Mouse (Mus musculus) limb, embryonic 13.5 days (tissue): ENCODE data around the gene Inhbe. TPM values are rescaled to one million over a fixed set of nuclear protein-coding genes. Genes with fewer than 3 reads are reported as not detected.
"Not testable (repeated sequence)": the region's sequence is repeated elsewhere in the genome, so short reads cannot be mapped to it uniquely, and the experiment has no call there.

Experiments used
- ATAC-seq: fragments of 200-750 bp; cut with Nextera tagmentation; 2 replicates; pipeline ENCODE4 v1.8.0; 2017; ENCODE audit warnings: low read depth, moderate number of reproducible peaks, moderate TSS enrichment; ENCODE audit not compliant: low FRiP score
- H3K27ac ChIP-seq: fragments of 300-500 bp; sonication (generic); 2 replicates; pipeline ENCODE4 v1.5.1; 2015; ENCODE audit warnings: inconsistent platforms, mild to moderate bottlenecking, moderate library complexity
- H3K27me3 ChIP-seq: fragments of 300-500 bp; sonication (generic); 2 replicates; pipeline ENCODE4 v1.6.1; 2015; ENCODE audit warnings: mild to moderate bottlenecking, inconsistent platforms
- H3K36me3 ChIP-seq: fragments of 300-500 bp; sonication (generic); 2 replicates; pipeline ENCODE4 v1.6.1; 2015; ENCODE audit warnings: inconsistent platforms, mild to moderate bottlenecking, moderate library complexity
- H3K4me1 ChIP-seq: fragments of 300-500 bp; sonication (generic); 2 replicates; pipeline ENCODE4 v1.6.1; 2015; ENCODE audit warnings: inconsistent platforms
- H3K4me2 ChIP-seq: fragments of 300-500 bp; sonication (generic); replicated peaks from 2 replicates; pipeline ENCODE4 v1.6.1; 2015; ENCODE audit warnings: inconsistent platforms, mild to moderate bottlenecking, moderate library complexity
- H3K4me3 ChIP-seq: fragments of 300-500 bp; sonication (generic); 2 replicates; pipeline ENCODE4 v1.5.1; 2015; ENCODE audit warnings: moderate library complexity, mild to moderate bottlenecking, inconsistent platforms
- H3K9ac ChIP-seq: fragments of 300-500 bp; sonication (generic); 2 replicates; pipeline ENCODE4 v1.6.1; 2015; ENCODE audit warnings: mild to moderate bottlenecking, inconsistent platforms
- H3K9me3 ChIP-seq: fragments of 300-500 bp; sonication (generic); 2 replicates; pipeline ENCODE4 v1.6.1; 2016; ENCODE audit warnings: inconsistent platforms
- WGBS: fragments of 180-500 bp; shearing (Covaris S2); methylation state at CpG from one replicate; pipeline ENCODE4 v1.1.7; 2015; 5-methylcytosine and 5-hydroxymethylcytosine counted together
- polyA plus RNA-seq: library from polyadenylated mRNA; unstranded; fragments of >200 nt; fragmentation: Nextera tagmentation; extraction: Ambion mirVana; gene quantifications from 2 replicates; pipeline ENCODE4 v1.2.1, GENCODE M21; 2015

Inhbe gene
- polyA plus RNA-seq, 1 experiment from 2014 or later: 0.05 TPM

DNA sequence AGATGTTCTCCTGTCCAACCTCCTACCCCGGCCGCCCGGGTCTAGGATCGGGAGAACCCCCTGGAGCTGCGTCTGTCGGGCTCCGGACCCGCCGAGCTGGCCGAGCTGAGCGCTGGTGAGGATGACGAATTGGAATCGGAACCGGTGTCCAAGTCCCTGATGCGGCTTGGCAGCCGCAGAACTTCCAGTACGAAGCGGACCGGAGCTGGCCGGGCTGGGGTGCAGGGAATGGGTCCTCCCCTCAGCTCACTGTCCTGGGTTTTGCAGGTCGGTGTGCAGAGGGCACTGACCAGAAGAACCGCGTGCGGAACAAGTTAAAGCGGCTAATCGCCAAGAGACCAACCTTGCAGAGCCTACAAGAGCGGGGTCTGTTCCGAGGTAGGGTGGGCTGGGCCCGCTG lies 27.4 kb downstream of the Inhbe start:
- H3K36me3 ChIP-seq: peaks cover 20% of the 10 kb centered on the region
- H3K4me1 ChIP-seq: peaks cover 16% of the 10 kb centered on the region
- H3K9ac ChIP-seq: peak overlapping the region; percentile 76
- peak overlapping the region; percentile 96 for H3K4me2 ChIP-seq
- peak overlapping the region; percentile 56 for H3K4me3 ChIP-seq
- peaks cover 65% of the 10 kb centered on the region for H3K27me3 ChIP-seq
- no peak for ATAC-seq
- H3K27ac ChIP-seq: no peak overlapping the region
- 7% methylated on average over 29 of the region's 29 CpGs for WGBS
- H3K9me3 ChIP-seq: no peaks in the 10 kb centered on the region

DNA sequence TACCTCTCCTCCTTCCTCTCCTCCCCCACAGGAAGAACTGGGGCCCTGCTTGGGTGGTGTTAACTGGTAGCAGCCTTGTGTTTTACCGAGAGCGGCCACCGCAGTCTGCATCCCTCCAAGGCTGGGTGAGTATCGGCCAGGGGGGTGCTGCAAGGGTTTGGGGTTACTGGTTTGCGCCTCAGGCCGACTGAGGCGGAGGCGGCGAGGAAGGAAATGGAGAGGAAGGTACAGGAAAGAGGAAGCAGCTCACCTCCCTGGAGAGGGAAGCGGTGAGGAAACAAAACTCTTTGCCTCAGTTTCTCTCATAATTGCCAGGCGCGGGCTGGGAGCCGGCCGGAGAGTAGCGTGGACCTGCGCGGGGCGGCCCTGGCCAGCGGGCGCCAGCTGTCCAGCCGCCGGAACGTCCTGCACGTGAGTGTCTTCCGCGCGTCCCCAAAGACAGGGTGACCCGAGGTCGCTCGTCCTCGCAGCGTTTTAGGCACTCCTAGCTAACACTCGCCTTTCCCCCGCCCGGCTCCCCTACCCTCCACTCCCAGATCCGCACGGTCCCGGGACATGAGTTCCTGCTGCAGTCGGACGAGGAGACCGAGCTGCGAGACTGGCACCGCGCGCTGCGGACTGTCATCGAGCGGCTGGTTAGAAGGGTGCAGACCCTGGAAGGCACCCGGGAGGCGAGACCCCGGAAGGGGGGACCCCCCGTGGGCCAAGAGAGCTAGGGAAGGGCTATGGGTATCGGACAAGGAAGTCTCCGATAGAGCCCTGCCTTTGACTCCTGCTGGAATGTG lies 28.0 kb downstream of the Inhbe start:
- peaks cover 60% of the 10 kb centered on the region for H3K27me3 ChIP-seq
- under 1% methylated on average over 52 of the region's 54 CpGs for WGBS

DNA sequence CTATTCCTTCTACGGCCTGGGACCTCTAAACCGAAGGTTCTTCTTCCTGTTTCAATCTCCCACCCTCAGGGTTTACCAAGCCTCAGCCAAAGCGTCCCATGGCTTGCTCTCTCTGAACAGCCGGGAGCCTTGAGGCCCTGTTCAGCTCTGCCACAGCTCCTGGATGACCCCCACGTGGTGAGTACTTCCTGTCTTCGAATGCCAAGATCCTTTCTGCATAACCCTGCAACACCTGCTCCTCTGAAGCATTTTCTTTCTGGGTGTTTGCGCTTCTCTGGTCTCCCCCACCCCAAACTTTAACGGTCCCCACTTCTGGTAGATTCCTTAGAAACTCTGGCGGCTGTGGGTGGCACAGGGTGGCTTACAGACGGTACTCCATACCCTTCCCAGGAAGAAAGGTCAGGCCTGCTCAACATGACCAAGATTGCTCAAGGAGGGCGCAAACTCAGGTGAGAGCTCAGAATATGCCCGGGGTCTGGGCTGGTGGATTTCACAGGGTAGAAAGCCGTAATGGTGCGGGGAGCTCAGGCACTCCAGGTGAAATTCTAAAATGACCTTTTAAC lies 28.7 kb downstream of the Inhbe start:
- ATAC-seq: no peak
- WGBS: 27% methylated on average over 14 of the region's 14 CpGs
- peaks cover 60% of the 10 kb centered on the region for H3K27me3 ChIP-seq
- H3K9ac ChIP-seq: peak overlapping the region; percentile 76
- no peak overlapping the region for H3K27ac ChIP-seq
- peak overlapping the region; percentile 56 for H3K4me3 ChIP-seq
- peaks cover 7% of the 10 kb centered on the region for H3K36me3 ChIP-seq
- H3K9me3 ChIP-seq: no peaks in the 10 kb centered on the region
- H3K4me1 ChIP-seq: peaks cover 16% of the 10 kb centered on the region
- H3K4me2 ChIP-seq: peak overlapping the region; percentile 96

More for the DNA sequence above, 28.0 kb downstream of the Inhbe start:
- peak overlapping the region; percentile 56 for H3K4me3 ChIP-seq
- peaks cover 13% of the 10 kb centered on the region for H3K36me3 ChIP-seq
- peak overlapping the region; percentile 96 for H3K4me2 ChIP-seq
- peaks cover 16% of the 10 kb centered on the region for H3K4me1 ChIP-seq
- no peak overlapping the region for H3K27ac ChIP-seq
- ATAC-seq: peak; percentile 35; the same call in 1 of the 2 replicates
- H3K9me3 ChIP-seq: no peaks in the 10 kb centered on the region
- peak overlapping the region; percentile 76 for H3K9ac ChIP-seq

DNA sequence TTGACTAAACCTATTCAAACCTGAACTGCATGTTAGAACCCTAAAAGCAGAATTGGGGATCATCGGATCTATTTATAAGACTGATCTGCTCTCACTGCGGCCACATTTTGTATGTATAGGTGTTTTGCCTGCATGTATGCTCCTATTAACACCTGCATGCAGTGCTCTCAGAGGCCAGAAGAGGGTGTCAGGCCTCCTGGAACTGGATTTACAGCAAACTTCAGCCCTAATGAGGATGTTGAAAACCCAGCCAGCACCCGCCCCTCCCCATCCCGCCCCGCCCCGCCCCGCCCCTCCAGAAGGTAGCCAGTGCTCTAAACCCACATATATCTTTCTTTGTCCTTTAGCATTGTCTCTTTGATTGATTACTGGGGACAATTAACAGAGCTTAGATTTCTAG lies 29.7 kb downstream of the Inhbe start:
- Histone ChIP-seq H3K4me2 (no peak overlapping the region; the same call in 1 of the 2 replicates), H3K36me3 (no peaks in the 10 kb centered on the region), H3K4me1 (peaks cover 16% of the 10 kb centered on the region), H3K9ac (no peak overlapping the region), H3K27me3 (peaks cover 60% of the 10 kb centered on the region), H3K4me3 (no peak overlapping the region), H3K27ac (no peak overlapping the region), H3K9me3 (no peaks in the 10 kb centered on the region)
- 7% methylated on average over 7 of the region's 7 CpGs for WGBS
- no peak for ATAC-seq

DNA sequence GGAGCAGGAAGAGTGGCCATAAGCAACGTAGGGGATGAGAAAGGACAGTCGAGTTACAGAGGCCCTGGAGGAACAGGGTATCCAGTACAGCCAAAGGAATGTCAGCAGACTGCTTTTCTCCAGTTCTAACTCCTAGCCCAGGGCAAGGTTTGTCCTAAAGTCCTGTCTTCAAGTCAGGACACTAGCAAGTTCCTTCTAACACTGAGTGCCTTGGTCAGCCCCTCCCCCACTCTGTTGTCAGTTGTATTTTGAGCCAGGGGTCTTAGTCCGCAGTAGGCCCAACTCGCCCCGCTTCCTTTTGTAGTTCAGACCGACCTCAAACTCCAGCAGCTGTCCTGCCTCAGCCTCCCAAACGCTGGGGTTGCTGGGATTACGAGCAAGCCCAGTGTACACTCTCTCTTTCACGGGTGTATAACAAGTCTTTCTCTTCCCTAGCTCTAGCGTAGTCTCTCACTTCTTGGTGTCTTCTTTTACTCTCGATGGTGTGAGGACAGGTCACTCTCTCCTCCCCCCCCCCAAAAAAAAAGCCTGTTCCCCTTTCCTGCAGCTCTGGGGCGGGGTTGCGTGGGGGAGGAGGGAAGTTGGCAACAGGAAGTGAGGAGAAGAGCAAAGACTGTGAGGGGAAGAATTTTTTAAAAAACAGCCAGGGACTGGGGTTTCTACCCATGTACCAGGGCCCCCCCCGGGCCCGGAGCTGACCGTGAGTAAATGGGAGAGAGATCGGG lies 30.9 kb downstream of the Inhbe start:
- peaks cover 16% of the 10 kb centered on the region for H3K4me1 ChIP-seq
- H3K27me3 ChIP-seq: peaks cover 50% of the 10 kb centered on the region
- no peak overlapping the region for H3K4me2 ChIP-seq

DNA sequence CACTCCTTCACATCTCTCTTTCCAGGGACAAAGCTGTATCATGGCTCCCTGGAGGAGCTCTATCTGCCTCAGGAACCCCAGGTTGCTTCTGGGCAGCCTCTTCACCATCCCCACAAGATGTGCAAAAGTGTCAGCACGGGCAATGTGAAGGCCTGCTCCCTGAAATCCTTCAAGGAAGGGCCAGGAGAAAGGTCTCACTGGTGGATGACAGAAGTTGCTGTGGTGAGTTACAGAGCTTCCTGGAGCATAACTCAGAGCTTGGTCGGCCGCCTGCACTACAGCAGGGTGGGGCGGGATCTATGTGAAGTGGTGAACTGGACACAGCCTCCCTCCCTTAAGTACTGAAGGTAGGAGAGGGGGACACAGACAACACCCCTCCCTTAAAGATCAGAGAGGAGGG lies 31.5 kb downstream of the Inhbe start:
- no peak overlapping the region for H3K4me2 ChIP-seq

More for the DNA sequence above, 30.9 kb downstream of the Inhbe start:
- no peak for ATAC-seq
- Histone ChIP-seq H3K9ac (no peak overlapping the region), H3K36me3 (no peaks in the 10 kb centered on the region), H3K27ac (no peak overlapping the region), H3K9me3 (no peaks in the 10 kb centered on the region), H3K4me3 (no peak overlapping the region)
- WGBS: 75% methylated on average over 17 of the region's 17 CpGs

DNA sequence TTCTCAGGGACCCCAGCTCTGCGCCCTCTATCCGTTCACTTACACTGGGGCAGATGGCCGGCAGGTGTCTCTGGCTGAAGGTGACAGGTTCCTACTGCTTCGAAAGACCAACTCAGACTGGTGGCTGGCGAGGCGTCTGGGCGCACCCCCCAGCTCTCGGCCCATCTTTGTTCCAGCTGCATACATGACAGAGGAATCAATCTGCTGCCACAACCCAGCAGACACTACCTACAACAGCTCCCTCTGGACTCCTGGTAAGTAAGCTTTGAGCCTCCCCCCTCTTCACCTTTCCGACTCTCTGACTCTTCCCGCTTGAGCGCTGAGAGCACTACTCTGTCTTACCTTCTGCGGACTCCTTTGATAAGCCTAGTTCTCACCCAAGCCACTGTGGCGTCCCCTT lies 32.0 kb downstream of the Inhbe start:
- Histone ChIP-seq H3K27ac (no peak overlapping the region), H3K9ac (no peak overlapping the region), H3K36me3 (no peaks in the 10 kb centered on the region), H3K4me2 (no peak overlapping the region), H3K4me3 (no peak overlapping the region), H3K27me3 (peaks cover 39% of the 10 kb centered on the region), H3K4me1 (peaks cover 16% of the 10 kb centered on the region), H3K9me3 (no peaks in the 10 kb centered on the region)
- ATAC-seq: no peak
- 69% methylated on average over 13 of the region's 13 CpGs for WGBS

More for the DNA sequence above, 31.5 kb downstream of the Inhbe start:
- H3K4me3 ChIP-seq: no peak overlapping the region
- no peak overlapping the region for H3K9ac ChIP-seq
- H3K27ac ChIP-seq: no peak overlapping the region
- 78% methylated on average over 4 of the region's 4 CpGs for WGBS
- no peaks in the 10 kb centered on the region for H3K9me3 ChIP-seq
- no peak for ATAC-seq
- H3K4me1 ChIP-seq: peaks cover 16% of the 10 kb centered on the region
- no peaks in the 10 kb centered on the region for H3K36me3 ChIP-seq
- peaks cover 44% of the 10 kb centered on the region for H3K27me3 ChIP-seq

DNA sequence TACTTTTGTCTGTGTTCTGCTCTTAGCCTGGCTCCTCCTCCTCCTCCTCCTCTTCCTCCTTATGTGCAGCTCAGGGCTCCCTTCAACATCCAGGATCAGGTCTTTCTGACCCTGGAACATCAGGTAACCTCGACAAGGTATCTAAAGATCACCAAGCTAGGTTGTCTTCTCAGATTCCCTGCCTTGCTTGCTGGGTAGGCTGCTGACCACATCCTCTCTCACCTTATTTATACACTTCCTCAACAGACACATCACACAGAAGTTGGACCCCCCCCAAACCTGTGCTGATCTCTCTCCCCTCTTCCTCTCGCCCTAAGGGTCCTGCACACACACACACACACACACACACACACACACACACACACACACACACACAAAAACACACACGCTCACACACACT lies 32.6 kb downstream of the Inhbe start, which contains the start of gene Arhgap9:
Gene Arhgap9, plus strand, starts transcription at position 344 of the 400 bp plus-strand sequence.
- H3K27me3 ChIP-seq: peaks cover 34% of the 10 kb centered on the region
- no peak for ATAC-seq
- WGBS: 68% methylated on average over 3 of the region's 3 CpGs

DNA sequence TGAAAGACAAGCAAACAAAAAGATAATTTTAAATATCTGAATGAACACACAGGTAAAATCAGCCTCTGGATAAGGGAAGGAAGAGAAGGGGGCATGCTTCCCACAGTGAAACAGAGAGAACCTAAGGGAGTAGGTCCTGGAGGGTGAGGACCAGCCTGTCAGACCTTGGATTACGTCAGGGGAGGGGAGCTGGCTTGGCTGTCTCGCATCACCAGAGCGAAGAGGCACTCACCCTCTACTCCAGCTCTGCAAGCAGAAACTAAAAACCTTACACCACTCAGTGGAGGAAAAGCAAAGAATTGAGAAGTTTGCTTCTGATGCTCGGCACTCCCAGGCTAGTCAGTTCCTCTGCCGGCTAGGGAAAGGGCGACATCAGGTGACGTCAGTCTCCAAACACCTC lies 34.2 kb downstream of the Inhbe start:
- Histone ChIP-seq H3K4me1 (no peaks in the 10 kb centered on the region), H3K4me3 (no peak overlapping the region), H3K4me2 (no peak overlapping the region), H3K27me3 (peaks cover 18% of the 10 kb centered on the region), H3K9ac (no peak overlapping the region), H3K27ac (no peak overlapping the region), H3K9me3 (no peaks in the 10 kb centered on the region), H3K36me3 (no peaks in the 10 kb centered on the region)
- 73% methylated on average over 7 of the region's 7 CpGs for WGBS
- ATAC-seq: no peak

More for the DNA sequence above, 32.6 kb downstream of the Inhbe start, which contains the start of gene Arhgap9:
- no peak within 1 kb of the TSS for H3K4me3 ChIP-seq
- no peak within 1 kb of the TSS for H3K27ac ChIP-seq
- no peak within 1 kb of the TSS for H3K9ac ChIP-seq
- no peaks in the 10 kb centered on the region for H3K9me3 ChIP-seq
- no peaks in the 10 kb centered on the region for H3K36me3 ChIP-seq
- H3K4me1 ChIP-seq: peaks cover 12% of the 10 kb centered on the region
- no peak within 1 kb of the TSS for H3K4me2 ChIP-seq

DNA sequence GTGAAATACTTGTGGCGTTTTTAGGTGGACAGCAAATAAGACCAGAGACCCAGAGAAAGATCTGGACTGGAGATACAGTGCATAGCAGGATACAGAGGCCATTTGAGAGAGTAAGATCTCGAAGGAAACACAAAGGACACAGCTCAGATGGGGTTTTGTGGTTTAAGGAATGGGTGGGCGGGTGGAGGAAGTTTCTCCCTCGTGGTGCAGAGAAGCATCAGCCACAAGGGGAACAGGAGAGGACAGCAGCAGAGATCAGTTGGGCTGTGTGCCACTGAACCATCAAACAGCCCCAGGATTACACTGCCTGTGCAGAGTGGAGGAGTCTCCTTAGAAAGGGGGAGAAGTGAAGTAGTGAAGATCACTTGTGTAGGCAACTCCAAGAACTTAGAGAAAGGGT lies 36.2 kb downstream of the Inhbe start:
- WGBS: 45% methylated on average over 4 of the region's 4 CpGs
- Histone ChIP-seq H3K4me3 (no peak overlapping the region), H3K4me1 (no peaks in the 10 kb centered on the region), H3K36me3 (no peaks in the 10 kb centered on the region), H3K27me3 (peaks cover 10% of the 10 kb centered on the region; the same call in 1 of the 2 replicates), H3K27ac (no peak overlapping the region), H3K4me2 (no peak overlapping the region), H3K9ac (no peak overlapping the region; the same call in 1 of the 2 replicates), H3K9me3 (no peaks in the 10 kb centered on the region)
- no peak for ATAC-seq

DNA sequence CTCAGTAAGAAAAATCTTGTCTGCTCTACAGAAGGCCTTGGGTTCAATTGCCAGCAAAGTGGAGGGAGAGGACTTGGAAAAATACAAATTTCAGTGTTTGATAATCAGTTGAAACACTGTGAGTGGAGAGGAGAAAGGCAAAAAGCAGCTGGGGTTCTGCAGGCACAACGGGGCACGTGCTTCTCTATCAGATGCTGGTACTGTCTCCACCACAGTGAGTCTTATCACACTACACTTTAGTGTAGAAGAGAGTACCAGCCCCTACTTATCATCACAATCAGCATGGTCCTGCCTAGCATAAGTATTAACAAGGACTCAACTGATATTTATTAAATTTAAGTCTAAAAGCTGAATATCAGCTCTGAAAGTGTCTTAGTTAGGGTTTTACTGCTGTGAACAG lies 36.9 kb downstream of the Inhbe start:
- H3K27ac ChIP-seq: no peak overlapping the region
- no peaks in the 10 kb centered on the region for H3K4me1 ChIP-seq
- WGBS: 87% methylated on average over 2 of the region's 2 CpGs
- H3K9me3 ChIP-seq: no peaks in the 10 kb centered on the region
- H3K27me3 ChIP-seq: peaks cover 4% of the 10 kb centered on the region; the same call in 1 of the 2 replicates
- H3K36me3 ChIP-seq: no peaks in the 10 kb centered on the region
- no peak for ATAC-seq
- H3K9ac ChIP-seq: no peak overlapping the region
- H3K4me2 ChIP-seq: no peak overlapping the region
- no peak overlapping the region for H3K4me3 ChIP-seq

DNA sequence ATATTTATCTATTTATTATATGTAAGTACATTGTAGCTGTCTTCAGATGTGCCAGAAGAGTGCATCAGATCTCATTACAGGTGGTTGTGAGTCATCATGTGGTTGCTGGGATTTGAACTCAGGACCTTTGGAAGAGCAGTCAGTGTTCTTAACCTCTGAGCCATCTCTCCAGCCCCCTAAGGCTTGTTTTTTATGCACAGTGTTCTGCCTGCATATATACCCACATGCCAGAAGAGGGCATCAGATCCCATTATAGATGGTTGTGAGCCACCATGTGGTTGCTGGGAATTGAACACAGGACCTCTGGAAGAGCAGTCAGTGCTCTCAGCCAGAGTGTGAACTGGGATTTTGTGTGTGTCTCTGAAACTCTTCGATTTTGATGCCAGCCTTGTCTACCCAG lies 39.3 kb downstream of the Inhbe start:
- not testable (repeated sequence) for H3K4me2 ChIP-seq, H3K27me3 ChIP-seq, H3K9me3 ChIP-seq, ATAC-seq, H3K36me3 ChIP-seq, H3K27ac ChIP-seq, H3K9ac ChIP-seq, H3K4me3 ChIP-seq
- H3K4me1 ChIP-seq: peaks cover 10% of the 10 kb centered on the region
- WGBS: 83% methylated on average over 1 of the region's 1 CpGs
